Mouse (Mus musculus) kidney, postnatal 4 days (tissue): ENCODE data around the gene Radil.
A peak's percentile ranks its signal among the peaks of the same experiment; 100 is the strongest.

Experiments
- DNase-seq, 2 experiments: peaks; one replicate each; pipeline ENCODE4 v3.0.0; 2021; ENCODE audit warnings: mixed read lengths in 2 of 2

The Radil gene

DNA sequence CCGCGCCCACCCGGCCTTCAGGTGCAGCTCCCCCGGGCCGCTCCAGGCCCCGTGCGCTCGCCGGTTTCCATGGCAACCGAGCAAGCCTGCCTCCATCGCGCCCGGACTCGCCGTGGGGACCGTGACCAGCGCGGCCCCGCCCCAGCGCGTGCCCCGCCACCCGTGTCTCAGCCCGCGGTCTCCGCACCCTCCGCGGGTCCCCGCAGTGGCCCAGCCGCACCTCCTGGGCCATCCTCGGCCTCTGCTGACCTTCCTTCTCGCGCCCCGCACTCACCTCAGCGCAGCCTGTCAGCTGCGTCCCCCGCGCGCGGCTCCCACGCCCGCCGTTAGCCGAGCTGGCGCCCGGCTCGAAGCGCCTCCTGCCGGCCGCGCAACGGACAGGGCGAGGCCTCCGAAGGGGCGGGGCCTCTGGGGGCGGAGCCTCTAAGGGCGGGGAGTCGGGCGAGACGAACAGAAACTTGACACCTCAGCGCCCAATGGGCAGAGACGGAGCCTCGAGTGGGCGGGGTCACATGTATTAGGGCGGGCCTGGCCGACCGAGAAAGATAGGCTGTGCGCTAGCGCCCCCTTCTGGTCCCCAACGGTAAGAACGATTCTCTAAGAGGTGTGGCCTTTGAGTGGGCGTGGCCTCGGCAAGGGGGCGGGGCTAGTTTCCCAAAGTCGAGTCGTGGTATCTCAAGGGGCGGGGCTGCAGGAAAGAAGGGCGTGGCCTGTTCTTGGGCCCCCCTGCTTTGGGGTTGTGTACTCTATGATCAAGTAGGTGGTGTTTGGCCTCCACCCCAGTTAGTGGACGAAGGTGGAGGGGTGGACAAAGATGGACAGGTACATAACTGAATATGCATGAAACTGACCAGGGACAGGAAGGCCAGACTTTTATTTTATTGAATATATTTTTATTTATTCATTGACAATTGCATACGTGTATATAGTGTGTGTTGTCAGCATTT, at the start of gene Radil:
TSS of gene Radil (minus strand) at position 393 of the 947 bp plus-strand sequence.
- peak; percentile 99 for DNase-seq

DNA sequence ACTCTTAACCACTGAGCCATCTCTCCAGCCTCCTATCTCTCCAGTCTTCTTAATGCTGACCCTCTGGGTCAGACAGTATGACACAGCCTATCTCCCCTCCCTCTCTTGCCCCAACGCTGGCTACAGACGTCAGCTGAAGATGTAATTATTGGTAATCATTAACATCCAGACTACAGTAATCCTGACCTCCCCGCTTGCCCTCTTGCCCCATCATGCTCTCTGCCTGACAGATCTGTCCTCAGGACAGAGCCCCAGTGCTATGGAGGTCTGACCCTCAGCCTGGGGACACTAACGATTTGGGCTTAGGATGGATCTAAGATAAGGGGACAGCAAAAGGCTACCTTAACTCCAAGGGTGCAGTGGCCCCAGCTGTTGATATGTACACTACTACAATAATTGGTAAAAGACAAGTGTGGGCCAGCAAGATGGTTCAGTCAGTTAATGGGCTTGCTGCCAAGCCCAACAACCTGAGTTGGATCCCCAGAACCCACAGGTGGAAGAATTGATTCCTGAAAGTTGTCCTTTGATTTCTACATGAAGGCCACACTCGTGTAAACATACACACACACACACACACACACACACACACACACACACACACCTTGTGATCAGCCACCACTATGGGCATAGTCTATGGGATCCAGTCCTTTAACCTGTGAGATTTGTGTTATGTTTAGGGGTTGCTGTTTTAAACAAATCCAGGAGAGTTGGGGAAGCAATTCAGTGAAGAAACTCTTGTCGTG, 46.9 kb upstream of the Radil start:
- no peak for DNase-seq

DNA sequence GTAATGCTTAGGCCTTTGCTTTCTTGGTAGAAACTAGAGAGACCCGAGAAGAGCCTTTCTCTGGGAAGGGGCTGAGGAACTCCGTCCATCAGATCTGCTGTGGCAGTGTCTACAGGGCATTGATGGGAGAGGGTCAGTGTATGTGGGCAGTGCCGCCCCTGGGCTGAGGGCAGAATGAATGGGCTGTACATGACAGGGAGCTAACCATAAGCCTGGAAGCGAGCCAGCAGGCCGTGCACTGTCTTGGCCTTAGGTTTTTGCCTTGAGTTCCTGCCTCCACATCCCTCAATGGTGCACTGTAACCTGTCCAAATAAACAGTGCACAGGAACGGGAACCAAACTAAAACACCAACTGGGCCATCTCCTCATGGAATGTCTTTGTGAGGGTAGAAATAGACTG, 45.8 kb upstream of the Radil start:
- no peak for DNase-seq

DNA sequence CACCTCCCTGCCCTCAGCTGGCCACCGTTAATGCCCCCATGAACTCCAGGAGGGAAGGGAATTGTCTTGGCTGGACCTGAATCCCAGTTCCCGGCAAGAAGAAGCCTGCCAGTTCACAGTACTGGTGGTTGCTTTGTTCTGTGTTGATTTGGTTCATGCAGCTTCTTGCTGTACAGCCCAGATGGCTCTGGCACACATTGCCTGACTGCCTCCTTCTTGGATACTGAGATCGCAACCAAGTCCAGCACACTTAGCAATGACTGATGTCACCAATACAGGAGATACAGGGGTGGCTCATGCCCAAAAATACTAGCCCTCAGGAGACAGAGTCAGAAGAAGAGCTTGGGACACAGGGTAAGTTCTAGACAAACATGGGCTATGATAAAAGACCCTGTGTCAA, 44.8 kb upstream of the Radil start:
- no peak for DNase-seq

DNA sequence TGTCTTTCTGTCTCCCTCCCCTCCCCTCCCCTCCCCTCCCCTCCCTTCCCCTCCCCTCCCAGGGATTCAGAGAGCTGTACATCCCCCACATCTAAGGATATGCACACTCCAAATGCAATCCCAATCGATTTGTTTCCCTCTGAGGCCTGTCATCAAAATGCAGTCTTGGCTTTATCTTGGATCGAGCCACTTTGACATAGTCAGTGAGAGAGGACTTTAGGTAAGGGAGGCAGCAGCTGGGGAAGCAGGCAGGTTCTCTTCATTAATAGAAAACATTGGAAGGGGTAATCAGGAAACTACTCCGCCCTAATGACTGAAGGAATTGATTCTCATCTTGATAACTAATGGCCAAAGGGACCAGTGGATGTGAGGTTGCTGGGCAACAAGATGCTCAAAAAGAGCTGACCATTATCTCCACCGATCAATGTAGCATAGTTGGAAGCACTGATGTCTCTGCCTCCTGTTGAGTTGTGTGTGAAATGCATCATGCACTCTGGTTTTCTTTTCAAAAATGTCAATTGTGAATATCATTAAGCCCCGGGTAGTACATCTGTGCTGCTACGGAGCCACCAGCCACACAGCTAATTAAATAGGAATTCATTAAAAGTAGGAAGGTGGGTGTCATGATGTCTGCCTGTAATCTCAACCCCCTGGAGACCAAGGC, 40.2 kb upstream of the Radil start:
- no peak for DNase-seq

DNA sequence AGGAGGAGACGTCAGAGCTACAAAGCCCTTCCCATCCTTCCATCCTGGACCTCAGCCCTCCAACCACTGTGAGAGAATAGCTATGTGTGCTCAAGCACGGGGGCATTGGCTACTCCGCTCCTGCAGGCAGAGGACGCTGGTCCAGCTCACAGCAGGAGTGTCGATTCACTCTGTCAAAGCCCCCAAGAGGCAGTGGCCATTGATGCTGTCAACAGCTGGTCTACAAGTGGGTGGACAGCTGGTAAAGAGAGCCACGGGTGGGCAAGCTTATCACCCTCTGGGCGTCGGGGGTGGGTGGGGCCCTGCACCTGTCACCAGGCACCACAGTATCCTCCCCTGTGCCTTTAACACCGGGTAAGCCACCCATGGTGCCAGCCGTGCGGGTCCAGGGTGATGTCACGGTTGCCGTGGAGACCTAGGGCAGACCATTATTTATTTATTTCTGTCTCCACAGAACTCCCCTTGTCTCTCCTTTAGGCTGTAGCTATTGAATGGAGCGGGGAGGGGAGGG, 32.8 kb upstream of the Radil start:
- peak; percentile 9 to 34 for DNase-seq

DNA sequence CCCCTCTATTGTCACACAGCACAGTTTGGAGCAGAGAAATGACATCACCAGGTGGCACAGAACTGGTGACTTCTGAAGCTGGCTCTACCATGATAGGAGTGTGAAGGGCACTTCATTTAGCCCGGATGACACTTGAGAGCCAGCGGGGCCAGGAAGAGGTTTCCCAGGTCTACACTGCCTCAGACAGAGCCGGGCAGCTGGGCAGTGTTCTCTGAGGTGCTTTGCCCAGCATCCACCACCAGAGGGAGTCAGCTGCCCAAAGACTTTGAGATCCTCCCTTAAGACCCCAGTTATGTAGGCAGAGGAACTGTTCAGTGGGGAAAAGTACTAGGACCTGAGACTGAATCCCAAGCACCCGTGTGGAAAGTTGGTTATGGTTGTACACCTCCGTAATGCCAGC, 30.6 kb upstream of the Radil start:
- DNase-seq: peak; percentile 77 to 80

DNA sequence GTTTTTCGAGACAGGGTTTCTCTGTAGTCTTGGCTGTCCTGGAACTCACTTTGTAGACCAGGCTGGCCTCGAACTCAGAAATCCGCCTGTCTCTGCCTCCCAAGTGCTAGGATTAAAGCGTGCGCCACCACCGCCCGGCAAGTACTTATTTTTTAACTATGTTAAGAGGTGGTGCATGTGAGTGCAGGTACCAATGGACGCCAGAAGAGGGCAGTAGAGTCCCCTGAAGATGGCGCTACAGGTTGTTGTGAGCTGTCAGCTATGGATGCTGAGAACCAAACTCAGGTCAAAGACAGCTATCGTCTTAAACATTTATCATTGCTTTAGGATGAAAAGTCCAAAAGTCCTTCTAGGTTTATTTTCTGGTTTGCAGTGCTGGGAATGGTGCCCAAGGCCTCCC, 27.3 kb upstream of the Radil start:
- no peak for DNase-seq

DNA sequence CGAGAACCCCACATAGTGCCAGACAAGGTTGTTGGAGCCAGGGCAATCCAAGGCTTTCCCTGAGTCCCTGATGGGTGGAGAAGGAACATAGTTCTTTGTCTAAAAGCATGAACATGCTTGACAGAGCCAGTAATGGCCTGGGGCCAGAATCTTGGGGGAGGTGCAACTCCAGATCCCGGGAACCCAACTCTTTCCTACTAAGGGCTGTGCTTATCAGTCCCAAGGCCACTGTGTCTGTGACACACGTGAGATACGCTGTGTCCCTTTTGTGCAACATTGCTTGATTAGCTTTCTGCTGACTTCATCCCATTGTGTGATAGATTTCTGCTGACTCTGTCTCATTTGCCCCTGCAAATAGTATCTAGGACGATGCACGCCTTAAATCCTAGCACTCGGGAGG, 25.9 kb upstream of the Radil start:
- DNase-seq: peak; percentile 38 to 43

DNA sequence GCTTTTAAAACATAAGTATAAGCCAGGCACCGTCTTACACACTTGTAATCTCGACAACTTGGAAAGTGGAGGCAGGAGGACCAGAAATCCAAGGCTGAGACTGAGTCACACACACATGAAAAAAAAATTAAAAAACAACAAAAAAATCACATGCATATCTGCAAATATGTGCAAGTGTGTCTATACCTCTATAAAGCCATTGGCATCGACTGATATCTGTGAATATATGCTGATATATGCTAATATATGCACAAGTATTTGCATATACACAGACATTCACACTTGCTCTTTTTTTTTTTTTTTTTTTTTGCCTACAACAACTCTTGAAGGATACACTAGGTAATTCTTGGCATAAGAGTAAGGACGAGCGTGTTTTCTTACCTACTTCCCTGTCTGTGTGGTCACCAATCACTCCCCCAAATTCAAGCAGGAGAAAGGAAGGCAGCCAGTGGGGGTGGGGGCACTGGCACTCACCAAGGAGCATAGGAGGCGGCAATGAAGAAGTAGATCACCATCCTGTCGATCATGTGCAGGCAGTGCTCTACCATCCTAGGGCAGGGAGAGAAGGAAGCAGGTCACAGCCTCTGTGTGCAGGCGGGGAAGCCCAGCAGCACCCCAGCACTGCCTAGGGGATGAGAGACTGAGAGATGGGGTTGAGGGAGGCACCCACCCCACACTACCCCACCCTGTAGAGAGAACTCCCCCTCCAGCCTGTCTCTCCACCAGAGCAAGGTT, 23.6 kb upstream of the Radil start:
- DNase-seq: no peak

DNA sequence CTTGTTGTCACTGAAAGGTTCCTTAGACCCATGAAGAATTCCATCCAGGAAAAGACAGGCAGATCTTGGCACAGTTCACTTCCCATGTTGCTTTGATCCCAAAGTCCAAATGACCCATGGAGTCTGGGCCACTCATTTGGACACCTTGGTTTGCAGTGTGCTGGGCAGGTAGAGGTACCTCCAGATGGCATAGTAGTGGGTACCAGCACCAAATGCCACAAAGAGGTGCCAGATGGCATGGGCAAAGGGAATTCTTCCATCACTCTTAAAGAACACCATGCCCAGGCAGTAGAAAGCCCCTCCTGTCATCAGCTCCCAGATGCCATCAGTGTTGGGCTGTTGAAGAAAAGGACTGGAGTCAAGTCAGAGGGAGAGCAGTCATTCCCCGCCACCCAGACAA, 13.7 kb upstream of the Radil start:
- DNase-seq: no peak

DNA sequence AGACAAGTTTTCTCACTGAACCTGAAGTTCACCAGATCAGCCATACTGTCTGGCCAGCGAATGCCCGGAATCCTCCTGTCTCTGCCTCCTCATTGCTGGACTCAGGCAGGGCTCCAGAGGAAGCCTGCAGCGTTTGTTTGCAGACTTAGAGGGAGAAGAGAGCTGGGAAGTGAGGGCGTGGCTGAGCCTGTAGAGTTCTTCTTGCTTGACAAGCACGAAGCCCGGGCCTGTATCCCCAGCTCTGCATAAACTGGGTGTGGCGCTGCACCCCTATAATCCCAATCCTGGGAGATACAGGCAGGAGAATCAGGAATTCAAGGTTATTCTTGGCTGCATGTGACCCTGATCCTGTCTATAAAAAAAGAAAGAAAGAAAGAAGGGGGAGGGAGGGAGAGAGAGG, 9.4 kb upstream of the Radil start:
- no peak for DNase-seq

DNA sequence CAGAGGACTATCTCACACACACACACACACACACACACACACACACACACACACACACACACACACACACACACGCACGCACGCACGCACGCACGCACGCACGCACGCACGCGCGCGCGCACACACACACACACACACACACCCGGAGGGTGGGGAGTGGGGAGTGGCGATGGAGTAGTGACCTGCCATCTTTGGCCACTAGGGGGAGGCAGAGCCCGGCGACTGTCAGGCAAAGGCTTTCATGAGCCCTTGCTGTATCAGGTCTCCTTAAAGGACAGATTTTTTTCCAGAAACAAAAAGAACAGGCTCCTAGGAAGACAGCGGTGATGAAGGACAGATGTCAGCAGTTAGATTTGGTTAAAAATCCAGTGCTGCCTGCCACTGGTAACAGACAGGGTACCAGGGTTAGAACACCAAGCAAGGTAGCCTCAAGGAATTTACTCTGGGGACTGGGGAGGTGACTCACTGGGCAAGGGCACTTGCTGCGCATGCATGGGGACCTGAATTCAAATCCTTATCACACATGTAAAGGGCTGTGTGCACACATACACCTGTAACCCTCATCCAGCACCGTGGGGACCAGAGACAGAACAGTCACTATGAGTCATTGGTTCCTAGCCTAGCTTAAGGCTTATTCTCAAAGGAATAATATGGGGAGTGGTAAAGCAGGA, 6.6 kb upstream of the Radil start:
- peak; percentile 85 to 86 for DNase-seq

DNA sequence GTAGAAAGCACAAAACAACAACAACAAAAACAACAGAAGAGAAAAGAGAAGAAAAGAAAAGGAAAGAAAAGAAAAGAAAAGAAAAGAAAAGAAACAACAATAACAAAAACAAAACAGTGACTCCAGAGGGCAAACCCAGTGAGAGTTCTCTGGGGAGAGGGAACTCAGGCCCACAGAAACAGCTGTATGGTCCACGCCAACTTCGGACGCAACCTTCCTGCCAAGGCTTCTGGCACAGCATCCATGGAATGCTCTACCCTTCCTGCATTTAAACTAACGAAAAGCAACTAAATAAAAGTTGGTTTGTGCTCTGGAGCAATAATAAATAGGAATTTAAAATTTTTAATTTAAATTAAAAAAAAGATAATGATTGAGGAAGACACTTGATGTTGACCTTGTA, 5.8 kb upstream of the Radil start:
- DNase-seq: no peak

DNA sequence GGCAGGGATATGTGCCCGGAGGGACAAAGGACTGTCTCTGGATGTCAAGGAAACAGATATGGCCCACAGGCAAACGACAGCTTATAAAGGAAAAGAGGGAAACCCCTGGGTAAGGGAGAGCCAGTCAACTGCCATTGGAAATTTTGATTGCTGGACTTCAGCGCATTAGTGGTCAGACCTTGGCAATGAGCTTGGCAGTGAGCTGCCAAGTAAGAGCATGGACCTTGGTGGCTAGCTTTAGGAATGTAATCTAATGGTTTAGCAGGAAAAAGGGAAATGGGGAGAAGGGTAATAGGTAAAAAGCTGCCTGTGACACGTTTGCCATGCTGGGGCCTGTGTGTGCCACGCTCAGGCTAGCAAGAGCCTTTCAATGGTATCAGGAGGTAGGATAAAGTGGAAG, 5.0 kb upstream of the Radil start:
- DNase-seq: no peak

DNA sequence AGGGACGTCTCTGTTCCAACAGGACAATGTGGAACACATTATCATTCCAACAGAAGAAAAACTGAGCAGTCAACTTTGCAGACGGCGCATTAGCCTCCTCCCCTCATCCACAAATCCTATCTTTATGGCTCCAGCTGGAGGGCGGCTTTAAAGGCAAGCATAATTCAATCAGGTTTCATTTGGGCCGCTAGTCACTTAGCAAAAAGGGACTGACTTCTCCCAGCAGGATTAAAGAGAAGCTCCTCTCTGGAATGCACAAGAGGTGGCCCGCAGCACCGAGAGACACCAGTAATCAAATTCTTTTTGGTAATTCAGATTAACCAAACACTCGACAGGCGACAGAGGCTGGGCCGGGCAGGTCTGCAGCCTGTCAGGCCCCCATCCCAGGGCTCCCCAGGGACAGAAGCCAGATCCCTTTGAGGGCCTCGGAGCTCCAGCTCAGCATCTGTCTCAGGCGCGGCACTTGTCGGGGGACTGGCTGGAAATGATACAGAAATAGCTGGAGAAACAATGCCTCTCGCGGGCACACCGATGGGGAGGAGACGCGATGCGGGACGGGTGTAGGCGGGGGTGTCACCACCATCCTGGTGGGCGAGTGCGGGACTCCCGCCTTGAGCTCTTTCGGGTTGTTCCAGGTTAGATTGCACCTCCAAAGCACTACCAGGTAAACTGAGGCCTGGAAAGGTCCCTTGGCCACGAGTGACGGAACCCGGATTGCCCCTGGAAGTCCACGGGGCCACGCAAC, 765 bp downstream of the Radil start:
- peak; percentile 61 to 71 for DNase-seq

DNA sequence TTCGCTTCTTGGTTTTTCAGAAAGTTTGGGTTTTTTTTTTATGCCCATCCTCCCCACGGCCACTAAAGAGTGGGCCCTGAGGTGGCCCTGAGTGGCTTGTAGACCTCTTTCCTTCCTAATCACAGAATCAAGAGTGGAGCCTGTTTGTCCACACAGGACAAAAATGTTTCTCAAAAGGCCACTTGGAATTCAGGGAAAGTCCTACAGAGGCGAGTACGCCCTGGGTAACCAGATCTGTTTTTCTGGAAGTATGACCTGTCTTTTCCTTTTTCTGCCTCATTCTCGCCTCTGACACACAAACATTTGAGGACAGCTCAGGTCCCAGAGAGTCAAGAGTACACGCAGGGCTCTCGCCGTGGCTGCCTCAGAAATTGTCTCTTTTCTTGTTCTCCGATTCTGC, 1.5 kb downstream of the Radil start:
- DNase-seq: no peak

DNA sequence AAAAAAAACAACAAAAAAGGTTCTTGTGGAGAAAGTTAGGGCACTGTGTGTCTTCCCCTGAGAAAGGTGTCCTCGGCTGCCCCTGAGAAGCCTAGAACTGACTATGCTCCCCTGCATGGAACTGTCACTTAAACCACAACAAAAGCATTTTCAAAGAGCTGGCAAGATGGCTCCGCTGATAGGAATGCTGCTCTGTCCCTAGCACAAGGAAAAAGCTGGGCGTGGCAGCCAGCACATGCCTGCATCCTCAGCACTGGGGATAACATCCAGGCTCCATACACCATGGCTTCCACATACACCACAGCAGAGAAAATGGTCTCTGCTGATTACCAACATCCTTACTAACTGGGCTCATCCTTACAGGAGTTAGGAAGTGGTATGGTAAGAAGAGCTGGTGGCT, 3.8 kb downstream of the Radil start:
- no peak for DNase-seq

DNA sequence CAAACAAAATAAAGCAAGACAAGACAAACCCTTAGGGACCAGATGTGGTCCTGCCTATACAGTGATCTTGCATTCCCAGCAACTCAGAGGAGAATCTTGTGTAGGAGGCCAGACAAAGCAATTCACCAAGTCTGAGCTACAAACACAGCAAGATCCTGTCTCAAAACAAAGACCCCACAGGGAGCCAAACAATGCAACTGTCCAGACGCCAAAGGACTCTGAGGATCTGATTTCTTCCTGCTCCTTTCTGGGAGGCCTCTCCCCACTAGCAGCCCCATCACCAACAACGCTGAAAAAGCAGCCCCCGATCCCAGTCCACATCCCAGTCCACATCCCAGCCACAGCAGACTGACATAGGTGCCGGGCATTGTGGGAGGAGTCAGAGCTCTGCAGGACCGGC, 4.6 kb downstream of the Radil start:
- DNase-seq: peak; percentile 13 to 19

DNA sequence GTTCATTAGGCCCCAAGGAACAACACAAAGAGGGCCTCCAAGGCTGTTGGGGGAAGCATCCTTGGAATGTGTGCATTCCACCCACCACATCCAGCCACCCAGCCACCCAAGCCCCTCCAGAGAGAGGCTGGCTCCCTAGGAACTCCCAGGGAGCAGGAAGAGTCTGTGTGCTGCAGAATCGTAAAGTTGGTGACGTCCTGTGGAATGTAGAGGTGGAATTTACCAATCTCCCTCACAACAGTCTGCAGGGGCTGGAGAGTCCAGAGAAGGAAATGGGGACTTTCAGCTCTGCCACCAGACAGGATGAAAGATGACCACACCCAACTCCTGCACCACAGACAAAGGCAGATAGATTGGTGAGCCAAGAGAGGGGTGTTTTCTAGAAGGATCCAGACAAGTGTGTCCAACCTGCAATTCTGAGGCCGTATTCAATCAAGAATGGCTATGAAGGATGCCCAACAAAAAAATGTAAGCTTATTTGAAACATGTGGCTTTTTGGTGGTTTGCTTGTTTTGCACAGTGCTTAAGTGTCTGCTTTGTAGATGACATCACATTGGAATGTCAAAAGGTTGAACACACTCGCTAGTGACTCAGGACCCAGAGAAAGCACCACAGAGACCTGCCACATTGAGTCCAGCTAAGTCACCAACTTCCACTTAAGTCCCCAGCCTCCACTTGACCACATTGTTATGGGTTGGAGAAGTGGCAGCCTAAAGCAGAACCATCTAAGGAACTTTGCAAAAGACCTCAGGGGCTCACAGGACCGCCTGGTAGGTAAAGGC, 5.7 kb downstream of the Radil start:
- DNase-seq: peak; percentile 14 to 18
